In the genomic region with DNA sequence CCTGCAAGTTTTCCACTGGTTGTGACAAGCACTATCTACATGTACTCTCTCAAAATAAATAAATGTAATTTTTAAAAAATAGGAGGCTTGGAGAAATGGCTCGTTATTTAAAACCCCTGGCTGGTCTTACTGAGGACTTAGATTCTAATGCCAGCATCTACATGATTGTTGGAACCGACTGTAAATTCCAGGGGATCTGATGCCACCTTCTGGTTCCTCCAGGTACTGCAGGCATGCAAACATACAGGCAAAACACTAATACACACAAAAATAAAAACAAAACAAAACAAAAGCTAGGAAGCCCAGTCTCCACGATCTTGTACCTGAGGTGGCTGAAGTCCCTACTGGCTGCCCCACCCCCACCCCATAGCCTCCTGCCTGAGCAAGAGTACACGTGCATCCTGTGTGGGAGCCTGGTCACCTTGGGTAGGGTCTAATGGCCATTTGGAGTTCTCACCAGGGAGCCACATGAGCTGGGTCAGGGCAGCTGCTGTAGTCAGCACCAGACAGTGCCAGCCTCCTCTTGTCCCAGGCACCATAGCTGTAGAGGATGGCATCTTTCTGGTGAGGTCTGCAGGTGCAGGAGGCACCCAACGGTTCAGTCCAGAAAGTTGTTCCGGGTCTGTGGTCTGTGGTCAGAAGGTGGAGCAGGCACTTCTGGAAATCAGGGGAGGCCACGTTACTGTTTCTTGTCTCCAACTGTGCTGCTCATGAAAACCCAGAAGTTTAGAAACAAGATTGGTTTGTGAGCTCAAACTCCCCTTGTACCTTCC, we compare ENCODE assay signal across 9 mouse cellular contexts. TPM values are rescaled to one million over a fixed set of nuclear protein-coding genes. Genes with fewer than 3 reads are reported as not detected.
DNase-seq lines count a peak whose midpoint lies in the region; ATAC-seq lines count a peak whose summit lies in the region.
"Had no signal": no experiment of that assay in that cellular context is flagged by ENCODE, and none has a peak within 500 bp of the region (broad histone marks: within the 10 kb centered on the region; RNA-seq: fewer than 3 reads in every experiment).

No protein-coding gene starts in this region.

- DNase-seq in frontal cortex, postnatal 25 days (ENCODE audit: low spot score in 2 of 2) = peak; percentile 73 to 83
- DNase-seq in 416B (ENCODE audit: low read depth) = peak; percentile 82
- peak; percentile 69 for DNase-seq in adrenal gland, adult 2 months
- DNase-seq in embryonic facial prominence, embryonic 11.5 days (ENCODE audit: low spot score) = peak; percentile 80
- peak; percentile 89 for DNase-seq in kidney, adult 9 months
- DNase-seq in lung, postnatal 10 days = peak; percentile 88
- DNase-seq in spleen, adult 18-20 months = peak; percentile 48 to 80

- no peak overlapping the region for H3K9ac ChIP-seq in embryonic facial prominence, embryonic 11.5 days (replicated peaks; ENCODE audit: low read length)
- H3K9ac ChIP-seq: limb, embryonic 13.5 days had no signal

- H3K27me3 ChIP-seq in embryonic facial prominence, embryonic 11.5 days (ENCODE audit: control insufficient read depth, insufficient read depth, low read length) = no peaks in the 10 kb centered on the region; the same call in 1 of the 2 replicates

- ATAC-seq in frontal cortex, adult (ENCODE audit: low TSS enrichment) = no peak
- ATAC-seq in embryonic facial prominence, embryonic 11.5 days (replicated peaks; ENCODE audit: insufficient number of reproducible peaks, low FRiP score, low TSS enrichment, low read depth) = no peak

- H3K27ac ChIP-seq in embryonic facial prominence, embryonic 11.5 days (replicated peaks; ENCODE audit: low read depth, low read length) = no peak overlapping the region
- H3K27ac ChIP-seq: limb, embryonic 13.5 days had no signal

- no peaks in the 10 kb centered on the region for H3K36me3 ChIP-seq in embryonic facial prominence, embryonic 11.5 days (replicated peaks; ENCODE audit: control insufficient read depth, insufficient read depth, low read depth, low read length)
- H3K36me3 ChIP-seq: limb, embryonic 13.5 days had no signal

- 35% methylated on average over 7 of the region's 7 CpGs for WGBS in embryonic facial prominence, embryonic 11.5 days

- H3K4me1 ChIP-seq in embryonic facial prominence, embryonic 11.5 days (ENCODE audit: control insufficient read depth, insufficient read depth, low read length) = no peaks in the 10 kb centered on the region

- H3K4me3 ChIP-seq in embryonic facial prominence, embryonic 11.5 days (ENCODE audit: low read depth, low read length) = no peak overlapping the region
- H3K4me3 ChIP-seq: limb, embryonic 13.5 days had no signal

- no peaks in the 10 kb centered on the region for H3K9me3 ChIP-seq in embryonic facial prominence, embryonic 11.5 days (replicated peaks; ENCODE audit: control insufficient read depth, low read length)
- H3K9me3 ChIP-seq: limb, embryonic 13.5 days had no signal

- no peak overlapping the region for H3K4me2 ChIP-seq in embryonic facial prominence, embryonic 11.5 days (ENCODE audit: low read depth, low read length)
- H3K4me2 ChIP-seq: limb, embryonic 13.5 days had no signal

RNA-seq across cellular contexts. Expression of gene Prss57, which starts 2.2 kb away (rescaled TPM):
- under 1 TPM in 1 of 2 experiments, not detected in 1; 0.21 TPM for total RNA-seq in adrenal gland, adult 2 months (2021)
- 0.28 TPM in 1 of 2 replicates, not detected in the other for polyA plus RNA-seq in adrenal gland, adult 2 months (2012; rRNA removed)
- not detected in 2 replicates for polyA plus RNA-seq in embryonic facial prominence, embryonic 11.5 days (2014; fragmentation: Nextera tagmentation; extraction: Ambion mirVana)

RNA-seq across cellular contexts. Expression of gene Palm, which starts 4.8 kb away (rescaled TPM):
- total RNA-seq in adrenal gland, adult 2 months (2021) = 100 to 1,000 TPM in 1 of 2 experiments, 10 to 100 TPM in 1; 68.1 to 105 TPM
- 138 and 146 TPM in 2 replicates for polyA plus RNA-seq in adrenal gland, adult 2 months (2012; rRNA removed)
- polyA plus RNA-seq in embryonic facial prominence, embryonic 11.5 days (2014; fragmentation: Nextera tagmentation; extraction: Ambion mirVana) = 85.7 and 102 TPM in 2 replicates

RNA-seq across cellular contexts. Expression of gene Fstl3, which starts 11.5 kb away (rescaled TPM):
- total RNA-seq in adrenal gland, adult 2 months (2021) = 10 to 100 TPM in 1 of 2 experiments, 1 to 10 TPM in 1; 10.0 to 37.2 TPM
- polyA plus RNA-seq in adrenal gland, adult 2 months (2012; rRNA removed) = 47.0 and 74.7 TPM in 2 replicates
- polyA plus RNA-seq in embryonic facial prominence, embryonic 11.5 days (2014; fragmentation: Nextera tagmentation; extraction: Ambion mirVana) = 2.4 and 2.7 TPM in 2 replicates

RNA-seq across cellular contexts. Expression of gene Rnf126, which starts 21.8 kb away (rescaled TPM):
- total RNA-seq in adrenal gland, adult 2 months (2021) = 10 to 100 TPM; 51.6 to 51.8 TPM
- 222 and 226 TPM in 2 replicates for polyA plus RNA-seq in adrenal gland, adult 2 months (2012; rRNA removed)
- polyA plus RNA-seq in embryonic facial prominence, embryonic 11.5 days (2014; fragmentation: Nextera tagmentation; extraction: Ambion mirVana) = 65.1 and 72.7 TPM in 2 replicates

RNA-seq across cellular contexts. Expression of gene Misp, which starts 32.2 kb away (rescaled TPM):
- total RNA-seq in adrenal gland, adult 2 months (2021) = under 1 TPM; 0.31 to 0.32 TPM
- polyA plus RNA-seq in adrenal gland, adult 2 months (2012; rRNA removed) = 0.03 and 0.10 TPM in 2 replicates
- polyA plus RNA-seq in embryonic facial prominence, embryonic 11.5 days (2014; fragmentation: Nextera tagmentation; extraction: Ambion mirVana) = 0.39 and 0.82 TPM in 2 replicates

Comparison
In these comparisons a context has a peak if more than half of its experiments do, and no peak if none do; other contexts are left out.
1. RNA of gene Fstl3, which starts 11.5 kb away (polyA plus RNA-seq): 47.0 to 74.7 TPM in adrenal gland, adult 2 months; 2.4 to 2.7 TPM in embryonic facial prominence, embryonic 11.5 days; every median in the first group is over 10 times any median in the second.
2. Peak in every context shown above with its lines, with median percentiles within 50 percentile points of each other: DNase-seq.